Mouse (Mus musculus) CH12.LX (cell line): ENCODE results near the gene Dgcr6.

Experiments
- MXI1 ChIP-seq: IDR thresholded peaks from 2 replicates; pipeline ENCODE4 v1.6.1; 2011; ENCODE audit warnings: mild to moderate bottlenecking, low read depth, low read length, improper control_type of control experiment
- RCOR1 ChIP-seq: conservative IDR thresholded peaks from 2 replicates; pipeline ENCODE4 v1.6.1; 2012; ENCODE audit warnings: low read depth, mild to moderate bottlenecking, inconsistent platforms, low read length, improper control_type of control experiment

DNA sequence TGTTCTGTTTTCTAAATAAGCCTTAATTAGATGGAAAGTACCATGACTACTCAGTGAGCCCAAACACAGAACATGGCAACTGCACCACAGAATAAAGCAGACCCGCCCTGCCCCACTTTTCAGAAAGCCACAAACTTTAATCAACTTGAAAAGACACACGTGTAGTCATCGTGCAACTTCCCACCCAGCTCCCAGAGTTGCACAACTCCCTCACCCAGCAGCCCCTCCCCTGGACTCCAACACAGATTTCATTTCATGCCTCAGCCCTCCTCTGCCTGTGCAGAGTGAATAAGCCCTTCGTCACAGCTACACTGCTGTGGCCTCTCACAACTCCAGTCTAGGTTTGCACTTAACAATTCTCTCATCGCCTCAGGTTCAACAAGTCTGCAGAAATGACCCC is 48.1 kb upstream of the Dgcr6 start:
- no peak for TF ChIP-seq RCOR1
- no peak for TF ChIP-seq MXI1
